Mouse (Mus musculus) spleen, adult 12 weeks (tissue): ENCODE results near the gene Shc3.
A peak's percentile ranks its signal among the peaks of the same experiment; 100 is the strongest.

Experiments used
- DNase-seq: peaks from one replicate; pipeline ENCODE4 v3.0.0; 2022; ENCODE audit warnings: low spot score

Gene Shc3

DNA sequence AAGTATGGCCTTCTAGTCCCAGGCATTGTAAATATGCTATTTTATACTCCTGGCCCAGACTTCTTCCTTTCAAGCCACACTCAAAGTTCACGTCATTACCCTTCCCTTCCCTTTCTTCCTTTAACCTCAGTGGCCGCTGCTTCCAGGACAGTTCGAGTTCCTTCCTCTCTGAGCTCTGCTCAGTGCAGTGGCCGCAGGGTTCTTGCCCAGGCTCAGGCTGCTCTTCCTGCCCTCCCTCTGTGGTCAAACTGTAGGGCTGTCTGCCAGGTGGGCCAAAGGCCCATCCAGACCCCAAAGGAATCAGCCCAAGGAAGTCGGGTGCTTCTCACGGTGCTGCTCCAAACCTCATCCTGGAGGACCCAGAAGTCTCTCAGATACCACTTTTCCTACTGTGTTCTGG is 151.4 kb downstream of the Shc3 start:
- DNase-seq = no peak

DNA sequence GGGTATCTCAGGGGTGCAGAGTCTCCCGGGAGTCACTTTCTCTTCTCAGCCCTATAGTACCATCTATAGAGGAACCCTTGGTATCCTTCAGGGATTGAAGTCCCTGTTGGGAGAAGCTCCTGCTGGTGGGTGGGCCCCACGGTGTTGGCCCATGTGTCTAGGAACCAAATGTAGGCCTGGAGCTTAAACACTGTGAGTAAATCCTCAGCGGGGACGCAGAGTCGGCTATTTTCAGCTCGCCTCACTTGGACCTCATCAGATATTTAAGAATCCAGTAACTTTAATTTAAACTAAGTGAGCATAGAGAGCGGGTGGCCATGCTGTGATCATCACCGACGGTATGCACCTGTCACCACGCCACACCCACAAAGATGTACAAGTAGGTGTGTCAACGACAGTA is 152.5 kb downstream of the Shc3 start:
- no peak for DNase-seq

DNA sequence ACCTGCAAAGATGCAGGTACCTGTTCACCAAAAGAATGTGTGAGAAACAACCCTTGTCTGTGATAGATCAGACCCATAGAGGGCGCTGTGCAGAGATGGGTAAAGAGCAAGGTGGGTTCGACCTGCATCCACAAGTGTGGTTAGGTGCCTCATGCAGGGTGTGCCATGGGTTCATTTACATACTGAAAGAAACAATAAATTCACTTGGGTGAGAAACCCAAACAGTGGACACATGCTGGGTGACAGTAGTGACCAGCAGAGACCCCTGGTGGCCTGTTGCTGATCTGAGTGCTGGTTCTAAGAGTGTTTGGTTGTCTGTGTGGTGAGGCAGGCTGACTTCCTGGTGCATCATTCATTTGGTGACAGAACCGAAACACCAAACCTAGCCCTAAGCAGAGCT is 155.8 kb downstream of the Shc3 start:
- no peak for DNase-seq

DNA sequence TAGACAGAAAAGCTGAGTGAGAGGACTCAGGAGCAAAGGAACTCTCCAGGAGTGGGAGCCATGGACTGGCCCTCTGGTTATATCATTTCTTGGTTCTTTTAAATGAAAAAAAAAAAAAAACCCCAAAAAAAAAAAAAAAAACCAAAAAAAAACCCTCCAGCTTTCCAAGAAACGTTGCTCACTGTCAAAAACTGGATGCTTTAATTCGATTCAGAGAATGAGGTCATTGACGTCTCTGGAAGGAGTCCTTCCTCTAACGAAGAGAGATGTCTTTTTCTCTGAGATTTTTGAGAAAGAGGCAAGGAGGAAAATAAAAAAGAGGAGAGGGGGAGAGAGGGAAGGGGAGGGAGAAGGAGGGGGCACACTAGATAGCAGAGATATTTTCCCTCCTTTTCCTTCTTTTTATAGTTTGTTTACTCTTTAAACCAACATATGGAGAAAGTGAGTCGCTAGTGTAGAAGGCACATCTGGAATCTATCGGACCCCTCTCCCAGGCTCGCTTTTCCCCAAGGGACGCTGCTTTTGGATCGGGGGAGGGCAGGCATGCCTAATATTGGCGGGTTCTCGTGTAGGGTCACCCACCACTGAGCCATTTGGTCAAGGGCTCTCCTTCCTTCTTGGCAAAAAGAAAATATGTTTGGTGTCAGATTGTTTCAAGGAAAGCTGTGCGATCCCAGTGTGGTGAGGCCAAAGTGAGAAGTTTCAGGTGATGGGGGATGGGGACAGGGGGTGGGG is 157.4 kb downstream of the Shc3 start:
- no peak for DNase-seq

DNA sequence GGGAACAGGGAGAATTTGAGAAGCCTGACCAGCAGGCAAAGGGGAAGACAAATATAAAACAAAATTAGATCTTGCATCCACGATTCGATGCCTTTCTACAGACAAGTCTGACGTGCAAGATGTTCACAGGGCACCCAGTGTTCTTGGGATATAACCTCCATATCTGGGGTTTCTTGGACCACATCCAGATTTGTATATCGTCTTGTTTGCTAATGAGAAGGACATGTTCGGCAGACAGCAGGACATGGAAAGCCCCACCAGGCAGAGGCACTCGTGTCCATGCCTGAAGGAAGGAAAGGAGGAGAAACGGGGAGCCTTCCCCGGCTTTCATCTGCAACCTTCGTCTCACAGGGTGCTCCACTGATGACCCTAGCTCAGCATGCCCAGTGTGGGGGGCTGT is 158.0 kb downstream of the Shc3 start:
- no peak for DNase-seq

DNA sequence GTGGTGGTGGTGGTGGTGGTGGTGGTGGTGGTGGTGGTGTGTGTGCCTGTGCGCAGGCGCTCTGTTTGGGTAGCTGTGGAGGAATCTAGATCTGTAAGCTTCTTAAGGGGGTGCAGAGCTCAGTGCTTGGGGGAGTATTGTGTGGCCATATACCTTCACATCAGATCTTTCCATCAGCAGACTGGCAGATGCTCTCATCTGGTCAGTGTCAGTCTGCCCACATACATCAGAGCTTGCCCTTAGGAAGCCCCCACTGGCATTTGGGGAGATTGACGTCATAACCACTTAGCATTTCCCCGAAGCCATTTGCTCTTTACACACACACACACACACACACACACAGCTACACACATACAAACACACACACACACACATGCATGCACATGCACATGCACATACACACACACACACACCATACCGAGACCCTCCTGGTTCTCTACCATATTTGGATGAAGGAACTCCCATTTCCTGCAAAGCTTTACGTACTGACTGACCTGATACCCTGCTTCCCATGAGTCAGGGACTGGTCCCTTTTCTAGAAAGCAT is 159.2 kb downstream of the Shc3 start:
- no peak for DNase-seq

DNA sequence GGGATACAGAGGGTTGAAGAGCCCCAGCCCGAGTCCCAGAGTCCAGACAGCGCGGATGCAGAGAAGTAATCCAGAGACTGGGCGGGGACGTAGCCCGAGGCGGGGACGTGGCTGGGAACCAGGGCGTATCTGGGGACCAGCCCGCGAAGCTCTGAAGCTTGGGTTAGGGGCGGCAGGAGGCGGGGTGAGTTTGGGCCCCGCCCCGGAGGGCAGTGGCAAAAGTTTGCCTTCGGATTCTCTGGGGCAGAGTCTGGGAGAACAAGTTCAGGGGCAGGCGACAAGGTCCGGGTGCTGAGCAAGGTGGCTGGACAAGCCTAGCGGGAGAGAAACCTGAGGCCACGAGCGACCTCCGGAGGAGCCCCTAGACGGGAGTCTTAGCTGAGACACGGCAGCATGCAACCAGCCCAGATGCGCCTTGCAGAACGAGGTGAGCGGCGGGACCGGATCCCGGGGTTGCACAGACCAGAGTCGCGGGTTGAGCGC is 160.7 kb downstream of the Shc3 start, which contains the start of gene S1pr3:
Gene S1pr3 (plus strand): TSS at position 121 of the 483 bp plus-strand sequence.
- DNase-seq = no peak

DNA sequence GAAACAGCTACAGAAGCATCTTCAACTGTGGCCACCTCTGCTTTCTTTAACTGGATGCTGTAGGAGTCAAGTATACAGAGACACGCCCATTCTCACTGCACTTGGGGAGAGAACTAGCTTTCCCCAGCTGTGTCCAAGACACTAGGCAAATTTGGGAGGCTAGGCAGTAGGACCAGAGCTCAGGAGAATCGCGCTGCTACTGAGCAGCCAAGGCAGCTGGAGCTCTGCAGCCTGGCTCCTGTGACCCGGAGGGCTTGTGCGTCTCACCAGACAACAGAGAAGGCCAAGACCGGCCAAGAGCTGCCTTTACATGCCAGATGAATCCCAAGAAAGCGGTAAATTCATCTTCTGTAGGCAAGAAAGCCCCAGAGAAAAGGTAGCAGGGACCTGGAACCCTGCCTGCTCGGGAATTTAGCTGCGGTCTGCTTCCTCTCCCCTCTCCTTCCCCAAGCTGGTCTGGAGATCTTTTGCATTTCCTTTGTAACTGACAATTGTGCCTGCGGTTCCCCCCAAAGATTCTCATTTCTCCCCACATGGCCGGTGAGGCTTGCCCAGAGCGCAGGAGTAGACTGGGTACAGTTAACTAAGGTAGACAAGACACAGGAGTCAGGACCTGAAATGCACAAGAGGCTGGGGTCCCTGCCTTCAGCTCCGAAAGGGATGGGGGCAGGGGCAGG is 161.5 kb downstream of the Shc3 start:
- DNase-seq = no peak

DNA sequence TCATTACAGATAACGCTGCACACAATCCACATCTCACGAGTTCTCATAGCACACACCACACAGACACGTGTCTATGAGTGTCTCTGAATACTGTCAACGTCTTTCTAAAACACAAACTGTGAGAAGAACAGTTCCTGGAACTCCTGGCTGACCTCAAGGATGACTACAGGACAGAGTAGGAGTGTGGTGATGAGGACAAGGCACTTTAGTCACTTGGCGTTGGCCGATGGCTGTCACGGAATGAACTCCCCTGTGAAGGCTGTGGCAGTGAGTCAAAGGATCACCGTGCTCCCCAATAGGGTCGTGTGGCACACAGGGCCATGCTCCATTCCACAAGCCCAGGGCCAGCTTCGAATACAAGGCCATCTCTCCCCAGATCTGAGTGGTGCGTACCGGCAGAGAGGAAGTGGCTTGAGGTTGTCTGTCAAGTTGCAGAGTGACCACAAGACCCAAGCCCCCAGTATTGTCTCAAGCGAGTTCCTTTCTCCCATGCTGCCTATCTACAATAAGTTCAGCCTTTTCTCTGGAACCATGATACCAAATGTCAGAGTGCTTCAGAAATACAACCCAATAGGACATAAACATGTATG is 163.4 kb downstream of the Shc3 start:
- DNase-seq = no peak

DNA sequence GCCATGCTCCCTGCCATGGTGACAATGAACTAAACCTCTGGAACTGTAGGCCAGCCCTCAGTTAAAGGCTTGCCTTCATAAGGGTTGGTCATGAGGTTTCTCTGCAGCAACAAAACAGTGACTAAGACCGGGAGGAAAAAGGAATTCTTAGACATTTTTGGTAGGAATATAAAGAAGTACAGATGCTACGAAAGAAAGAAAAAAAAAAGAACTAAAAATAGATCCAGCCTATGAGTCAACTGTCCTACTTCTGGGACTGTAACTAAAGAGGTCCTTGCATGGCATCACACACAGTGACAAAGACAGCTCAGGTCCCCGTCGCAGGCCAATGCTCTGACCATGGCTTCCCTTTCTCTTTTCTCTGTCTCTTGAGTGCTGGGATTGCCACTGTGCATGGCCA is 164.7 kb downstream of the Shc3 start:
- no peak for DNase-seq

DNA sequence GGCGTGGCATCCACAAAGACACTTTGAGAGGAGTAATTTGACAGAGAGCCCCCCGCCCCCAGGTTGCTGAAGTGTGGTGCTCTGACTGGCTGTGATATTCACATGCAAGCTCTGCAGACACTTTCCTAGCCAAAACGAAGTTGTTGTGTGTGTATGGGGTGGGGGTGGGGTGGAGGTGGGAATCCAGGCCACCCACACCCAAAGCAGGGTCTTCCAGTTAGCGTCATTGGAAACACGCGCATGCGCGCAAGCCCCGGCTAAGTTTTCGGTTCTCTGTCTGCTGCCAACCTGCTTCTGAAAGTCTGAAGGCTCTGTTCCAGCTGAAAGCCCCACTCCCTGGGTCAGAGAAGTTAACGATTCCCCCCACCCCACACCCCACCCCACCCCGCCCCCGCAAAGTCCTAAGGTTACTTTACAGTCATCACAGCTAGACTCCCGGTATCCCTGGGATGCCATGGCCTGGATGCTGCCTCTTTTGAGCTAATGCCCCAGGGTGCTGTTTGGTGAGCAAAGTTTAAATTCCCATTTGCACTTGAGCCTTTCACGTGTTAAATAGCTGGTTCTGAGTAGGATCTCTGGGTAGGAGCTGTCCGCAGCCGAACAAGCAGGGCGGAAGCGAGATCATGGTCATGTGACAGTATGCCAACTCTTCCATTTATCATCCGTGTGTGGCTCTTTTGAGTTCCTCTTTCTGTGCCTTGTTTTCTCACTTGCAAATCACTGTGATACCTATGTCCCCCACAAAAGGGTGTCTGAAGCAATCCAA is 168.3 kb downstream of the Shc3 start:
- DNase-seq = no peak

DNA sequence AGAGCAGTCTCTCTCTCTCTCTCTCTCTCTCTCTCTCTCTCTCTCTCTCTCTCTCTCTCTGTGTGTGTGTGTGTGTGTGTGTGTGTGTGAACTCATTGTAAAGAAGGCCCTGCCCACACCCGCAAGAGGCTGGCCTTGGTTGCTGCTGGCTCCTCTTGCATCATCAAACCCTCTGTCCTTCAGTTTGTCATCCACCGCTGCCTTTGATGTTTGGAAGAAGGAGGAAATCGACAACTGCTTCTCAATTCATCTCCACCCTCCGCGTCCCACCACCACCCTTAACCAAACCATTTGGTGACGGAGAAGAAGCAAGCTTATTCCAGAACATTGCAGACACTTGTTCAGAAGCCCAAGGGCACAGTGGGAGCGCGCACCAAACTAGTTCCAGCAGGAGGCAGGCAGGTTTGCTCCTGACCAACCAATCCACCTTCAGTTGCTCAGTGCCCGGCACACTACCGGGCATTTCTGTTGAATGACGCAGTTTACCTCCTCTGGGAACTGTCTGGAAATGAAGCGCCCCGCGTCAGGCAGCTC is 169.0 kb downstream of the Shc3 start:
- DNase-seq = no peak

DNA sequence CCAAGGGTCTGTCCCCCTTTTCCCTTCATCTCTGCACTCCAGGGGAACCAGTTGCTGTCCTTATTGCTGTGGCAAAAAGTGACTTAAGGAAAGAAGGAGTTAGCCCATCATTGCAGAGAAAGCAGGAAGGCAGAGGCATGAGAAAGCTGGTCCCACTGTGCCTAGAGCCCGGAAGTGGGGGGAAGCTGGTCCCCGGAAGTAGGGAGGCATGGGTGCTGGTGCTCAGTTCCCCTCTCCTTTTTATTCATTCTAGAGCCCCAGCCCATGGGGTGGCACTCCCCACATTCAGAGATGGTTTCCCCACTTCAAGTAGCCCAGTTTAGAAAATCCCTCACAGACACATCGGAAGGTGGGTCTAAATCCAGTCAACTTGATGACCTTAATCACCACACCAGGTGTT is 169.7 kb downstream of the Shc3 start:
- no peak for DNase-seq

DNA sequence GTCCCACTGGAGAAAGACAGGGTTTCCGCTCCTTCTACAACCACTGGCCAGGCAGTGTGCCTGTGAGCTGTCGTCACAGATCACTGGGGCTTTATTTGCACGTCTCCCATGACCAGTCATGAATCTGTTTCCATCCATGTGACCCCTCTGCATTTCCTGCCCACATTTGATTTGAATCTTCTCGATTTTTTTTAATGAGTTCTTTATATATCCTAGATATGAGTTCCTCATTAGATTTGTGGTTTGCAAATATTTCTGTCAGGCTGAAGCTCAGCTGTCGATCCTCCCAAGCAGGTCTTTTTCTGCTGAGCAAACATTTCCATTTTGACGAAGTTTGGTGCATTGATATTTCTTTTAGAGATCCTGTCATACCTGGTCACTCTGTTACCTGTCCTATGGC is 171.4 kb downstream of the Shc3 start:
- peak; percentile 21 for DNase-seq

DNA sequence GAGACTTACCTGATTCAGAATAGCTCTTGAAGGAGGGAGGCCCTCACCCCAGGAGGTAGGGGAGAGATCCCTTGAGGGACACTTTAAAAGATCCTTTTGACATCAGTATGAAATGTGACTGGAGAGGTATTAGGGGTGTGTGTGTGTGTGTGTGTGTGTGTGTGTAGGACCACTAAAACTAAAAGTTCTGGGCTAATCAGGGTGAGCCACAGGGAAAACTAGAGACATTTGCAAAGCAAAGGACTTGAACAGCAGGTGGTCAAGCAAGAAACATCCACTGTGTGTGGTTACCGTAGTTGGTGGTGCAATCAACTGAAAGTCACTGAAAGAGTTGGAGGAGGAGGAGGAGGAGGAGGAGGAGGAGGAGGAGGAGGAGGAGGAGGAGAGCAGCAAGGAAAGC is 177.0 kb downstream of the Shc3 start:
- no peak for DNase-seq

DNA sequence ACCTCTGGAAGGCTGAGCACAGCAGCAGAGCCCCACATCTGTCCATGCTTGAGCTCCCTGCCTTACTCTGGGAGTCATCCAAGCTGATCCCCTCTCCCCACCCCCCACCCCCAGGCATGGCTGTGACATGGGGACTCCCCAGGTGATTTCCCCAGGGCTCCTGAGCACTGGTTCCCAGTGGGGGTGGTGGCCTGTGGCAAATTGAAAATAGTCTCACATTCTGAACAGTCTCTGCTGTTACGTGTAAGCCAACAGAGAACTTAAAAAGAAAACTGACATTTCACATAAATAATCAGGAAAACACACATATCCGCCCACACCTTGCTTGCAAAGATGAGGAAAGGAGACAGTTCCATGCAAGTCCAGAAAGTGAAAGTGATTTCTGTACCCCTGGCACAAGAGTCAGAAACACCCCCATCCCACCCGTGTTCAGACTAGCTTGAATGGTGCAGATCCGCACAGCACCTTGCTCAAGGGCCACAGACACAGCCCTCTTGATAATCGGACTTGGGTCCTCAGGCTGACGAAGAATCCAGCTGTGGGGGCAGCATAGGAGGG is 177.8 kb downstream of the Shc3 start:
- no peak for DNase-seq

DNA sequence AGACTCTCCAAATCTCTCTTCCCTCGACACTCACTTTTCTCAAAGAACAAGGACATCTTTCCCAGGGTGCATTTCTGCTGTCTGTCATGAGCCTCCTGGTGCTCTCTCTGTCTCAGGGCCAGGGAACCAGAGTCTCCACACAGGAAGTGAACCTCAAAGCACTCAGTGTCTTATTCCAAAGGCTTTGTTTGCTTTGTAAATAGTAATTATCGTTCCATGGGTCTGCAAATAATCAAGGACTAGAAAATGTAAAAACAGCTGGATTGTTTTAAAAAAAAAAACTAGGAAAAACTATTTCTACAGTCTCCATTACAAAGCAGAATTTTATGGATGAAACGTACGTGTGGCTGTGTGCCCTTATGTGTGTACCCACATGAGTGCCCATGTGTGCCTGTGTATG is 178.8 kb downstream of the Shc3 start:
- no peak for DNase-seq

DNA sequence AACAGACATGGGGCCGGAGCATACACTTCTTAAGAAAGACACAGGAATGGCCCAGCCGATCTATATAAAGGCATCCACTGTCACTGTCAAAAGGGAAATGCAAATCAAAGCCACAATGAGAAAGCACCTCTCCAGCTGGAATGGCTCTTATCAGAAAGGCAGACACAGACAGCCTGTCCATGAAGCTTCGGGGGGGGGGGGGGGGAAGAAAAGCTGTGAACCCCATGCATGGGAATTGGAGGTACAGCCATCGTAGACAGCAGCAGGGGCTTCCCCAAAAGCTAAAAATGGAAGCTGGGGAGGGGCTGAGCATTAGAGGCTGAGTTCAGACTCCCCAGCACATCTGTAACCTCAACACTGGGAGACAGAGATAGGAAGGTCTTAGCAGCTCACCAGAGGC is 181.3 kb downstream of the Shc3 start:
- no peak for DNase-seq

DNA sequence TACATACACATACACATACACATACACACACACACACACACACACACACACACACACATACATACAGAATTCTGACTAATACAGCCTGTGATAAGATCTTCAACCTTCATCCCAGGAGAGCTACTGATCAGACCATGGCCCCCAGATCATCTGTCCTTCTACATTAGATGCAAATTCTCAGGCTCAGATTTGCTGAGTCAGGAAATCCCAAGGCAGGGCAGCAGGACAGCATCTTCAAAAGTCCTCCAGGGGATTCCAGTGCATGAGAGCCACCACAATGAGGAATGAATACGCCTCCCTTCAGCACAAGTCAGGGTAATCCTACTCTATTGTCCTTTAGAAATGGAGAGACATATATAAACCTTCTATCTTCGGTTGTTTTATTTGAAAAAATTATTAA is 184.3 kb downstream of the Shc3 start:
- DNase-seq = no peak

DNA sequence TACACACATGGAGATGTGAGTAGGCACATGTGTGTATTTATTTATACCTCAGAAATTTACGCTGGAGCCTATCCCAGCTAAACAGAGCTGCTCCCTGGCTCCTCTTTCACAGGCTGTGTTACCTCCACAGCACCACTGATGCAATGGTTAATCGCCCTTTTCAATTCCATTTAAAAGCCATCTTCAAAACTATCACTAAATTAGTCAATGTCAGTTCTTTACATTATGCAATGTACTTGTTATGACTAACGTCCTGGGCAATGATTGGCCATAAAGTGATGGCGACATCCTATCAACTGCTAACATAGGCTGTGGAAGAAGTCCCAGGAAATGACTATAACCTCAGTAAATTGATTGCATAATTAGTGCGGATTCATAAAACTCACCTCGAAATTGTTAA is 187.7 kb downstream of the Shc3 start:
- no peak for DNase-seq
